ENCODE assay signal across 25 mouse cellular contexts in the genomic region with DNA sequence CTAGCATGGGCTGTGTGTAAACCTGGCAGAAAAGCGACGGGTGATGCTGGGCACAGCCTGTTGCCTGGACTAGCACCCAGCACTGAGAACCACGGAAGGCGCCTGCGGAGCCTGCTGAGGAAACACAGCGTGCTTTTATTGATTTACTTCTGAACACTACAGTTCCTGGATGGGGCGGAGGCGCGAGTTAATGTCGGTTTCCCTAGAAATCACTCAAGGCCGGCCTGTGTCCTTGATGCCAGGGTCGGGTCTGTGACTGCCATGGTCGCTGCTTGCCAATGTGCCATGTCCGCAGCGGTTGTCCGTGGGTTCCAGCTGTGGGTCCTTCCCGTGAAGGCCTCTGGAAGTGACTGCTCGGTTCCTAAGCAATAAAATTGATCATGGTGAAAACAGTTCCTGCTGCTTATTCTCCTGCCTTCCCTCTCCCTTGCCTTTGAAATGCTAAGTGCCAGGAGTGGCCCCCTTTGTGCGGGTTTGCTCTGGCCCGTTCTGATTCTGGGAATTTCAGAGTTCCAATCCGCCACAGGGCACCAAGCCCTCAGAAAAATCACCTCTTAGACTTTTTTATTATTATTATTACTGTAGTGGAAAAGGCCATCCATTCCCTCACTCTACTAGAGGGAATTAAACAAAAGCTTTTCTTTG. TPM values are rescaled to one million over a fixed set of nuclear protein-coding genes. Genes with fewer than 3 reads are reported as not detected.
DNase-seq lines count a peak whose midpoint lies in the region; ATAC-seq and TF ChIP-seq lines count a peak whose summit lies in the region.
"Had no signal": no experiment of that assay in that cellular context is flagged by ENCODE, and none has a peak within 500 bp of the region (broad histone marks: within the 10 kb centered on the region; RNA-seq: fewer than 3 reads in every experiment).

No protein-coding gene starts in this region.

- 64% methylated on average over 21 of the region's 21 CpGs for WGBS in forebrain, embryonic 13.5 days
- WGBS in forebrain, embryonic 16.5 days: 63% methylated on average over 21 of the region's 21 CpGs
- 56% methylated on average over 21 of the region's 21 CpGs for WGBS in midbrain, embryonic 13.5 days
- 91% methylated on average over 21 of the region's 21 CpGs for WGBS in kidney, adult 2 months
- 63% methylated on average over 21 of the region's 21 CpGs for WGBS in kidney, embryonic 15.5 days

- H3K36me3 ChIP-seq in forebrain, embryonic 13.5 days (ENCODE audit: poor library complexity, severe bottlenecking): 0 out of 2 replicates have a peak, but pooled peaks cover 4% of the 10 kb centered on the region
- H3K36me3 ChIP-seq in forebrain, embryonic 16.5 days (ENCODE audit: control insufficient read depth, insufficient read depth): no peaks in the 10 kb centered on the region
- peaks cover 5% of the 10 kb centered on the region for H3K36me3 ChIP-seq in midbrain, embryonic 13.5 days
- no peaks in the 10 kb centered on the region; the same call in 1 of the 2 replicates for H3K36me3 ChIP-seq in kidney, adult 2 months (ENCODE audit: control insufficient read depth, insufficient read depth, low read length)
- peaks cover 20% of the 10 kb centered on the region for H3K36me3 ChIP-seq in kidney, embryonic 15.5 days
- H3K36me3 ChIP-seq: limb, embryonic 10.5 days had no signal

- H3K4me1 ChIP-seq in forebrain, embryonic 13.5 days: peaks cover 26% of the 10 kb centered on the region
- H3K4me1 ChIP-seq in forebrain, embryonic 16.5 days (replicated peaks; ENCODE audit: control insufficient read depth, insufficient read depth, low read length): peaks cover 21% of the 10 kb centered on the region
- H3K4me1 ChIP-seq in midbrain, embryonic 13.5 days (replicated peaks): peaks cover 27% of the 10 kb centered on the region
- H3K4me1 ChIP-seq in kidney, adult 2 months (ENCODE audit: control insufficient read depth, insufficient read depth, low read length): 0 out of 2 replicates have a peak, but pooled peaks cover 2% of the 10 kb centered on the region
- H3K4me1 ChIP-seq in kidney, embryonic 15.5 days: peaks cover 47% of the 10 kb centered on the region

- peaks cover 87% of the 10 kb centered on the region for H3K27me3 ChIP-seq in forebrain, embryonic 13.5 days
- peaks cover 55% of the 10 kb centered on the region for H3K27me3 ChIP-seq in forebrain, embryonic 16.5 days (replicated peaks; ENCODE audit: control insufficient read depth, insufficient read depth, low read length)
- peaks cover 99% of the 10 kb centered on the region for H3K27me3 ChIP-seq in midbrain, embryonic 13.5 days
- H3K27me3 ChIP-seq in kidney, adult 2 months (replicated peaks; ENCODE audit: control insufficient read depth, insufficient read depth, low read length): peaks cover 3% of the 10 kb centered on the region
- peaks cover 78% of the 10 kb centered on the region for H3K27me3 ChIP-seq in kidney, embryonic 15.5 days
- H3K27me3 ChIP-seq: CH12.LX had no signal

- no peak for TF ChIP-seq CTCF in kidney, adult 2 months (conservative IDR thresholded peaks at IDR 0.05; ENCODE audit: insufficient read depth, insufficient read length, low read depth, low read length)

- no peak for ATAC-seq in forebrain, embryonic 13.5 days
- ATAC-seq in forebrain, embryonic 16.5 days: no peak
- no peak for ATAC-seq in midbrain, embryonic 13.5 days
- ATAC-seq in kidney, embryonic 15.5 days (replicated peaks; ENCODE audit: low FRiP score): no peak
- ATAC-seq: inflammation-experienced regulatory T-cells, adult 6 months; liver, postnatal 0 days had no signal

- H3K9ac ChIP-seq in forebrain, embryonic 13.5 days: no peak overlapping the region
- no peak overlapping the region for H3K9ac ChIP-seq in forebrain, embryonic 16.5 days (replicated peaks; ENCODE audit: low read depth, low read length)
- H3K9ac ChIP-seq in midbrain, embryonic 13.5 days (replicated peaks): no peak overlapping the region
- no peak overlapping the region for H3K9ac ChIP-seq in kidney, embryonic 15.5 days
- H3K9ac ChIP-seq: embryonic facial prominence, embryonic 13.5 days; liver, postnatal 0 days had no signal

- H3K4me3 ChIP-seq in forebrain, embryonic 13.5 days: no peak overlapping the region
- no peak overlapping the region for H3K4me3 ChIP-seq in forebrain, embryonic 16.5 days (replicated peaks; ENCODE audit: low read length)
- peak overlapping the region; percentile 44; the same call in 1 of the 2 replicates for H3K4me3 ChIP-seq in midbrain, embryonic 13.5 days (replicated peaks)
- H3K4me3 ChIP-seq in kidney, adult 2 months (ENCODE audit: insufficient read depth, low read depth, low read length): no peak overlapping the region
- H3K4me3 ChIP-seq in kidney, embryonic 15.5 days (replicated peaks): no peak overlapping the region
- H3K4me3 ChIP-seq: embryonic facial prominence, embryonic 13.5 days; limb, embryonic 10.5 days had no signal

- DNase-seq in ovary, adult 18-20 months (ENCODE audit: low spot score): peak; percentile 16
- DNase-seq in ovary, postnatal 10 days (ENCODE audit: low spot score): no peak
- DNase-seq in adrenal gland, postnatal 25 days: peak; percentile 20
- no peak for DNase-seq in kidney, adult 2 months
- DNase-seq: cerebellum, adult 9-11 months; heart, postnatal 14 days; kidney, adult 8-10 months; kidney, postnatal 4 days; layer of hippocampus, adult 9-11 months; liver, postnatal 0 days; lung, postnatal 10 days; thymus, postnatal 25 days had no signal

- no peak for TF ChIP-seq POLR2A in kidney, adult 2 months (IDR thresholded peaks at IDR 0.05; ENCODE audit: low read depth, low read length)

- H3K9me3 ChIP-seq in forebrain, embryonic 13.5 days (replicated peaks): no peaks in the 10 kb centered on the region
- no peaks in the 10 kb centered on the region for H3K9me3 ChIP-seq in forebrain, embryonic 16.5 days (ENCODE audit: control insufficient read depth, low read length)
- H3K9me3 ChIP-seq in midbrain, embryonic 13.5 days: no peaks in the 10 kb centered on the region
- no peaks in the 10 kb centered on the region for H3K9me3 ChIP-seq in kidney, embryonic 15.5 days (replicated peaks)
- H3K9me3 ChIP-seq: embryonic facial prominence, embryonic 13.5 days; limb, embryonic 10.5 days had no signal

- H3K27ac ChIP-seq in forebrain, embryonic 13.5 days: no peak overlapping the region
- no peak overlapping the region for H3K27ac ChIP-seq in forebrain, embryonic 16.5 days (ENCODE audit: low read length)
- H3K27ac ChIP-seq in midbrain, embryonic 13.5 days: no peak overlapping the region
- no peak overlapping the region for H3K27ac ChIP-seq in kidney, adult 2 months (ENCODE audit: insufficient read depth, low read depth, low read length)
- H3K27ac ChIP-seq in kidney, embryonic 15.5 days: no peak overlapping the region
- H3K27ac ChIP-seq: embryonic facial prominence, embryonic 13.5 days; limb, embryonic 10.5 days had no signal

- peak overlapping the region; percentile 18; the same call in 1 of the 2 replicates for H3K4me2 ChIP-seq in forebrain, embryonic 13.5 days
- no peak overlapping the region for H3K4me2 ChIP-seq in forebrain, embryonic 16.5 days (ENCODE audit: low read length)
- H3K4me2 ChIP-seq in midbrain, embryonic 13.5 days (replicated peaks): peak overlapping the region; percentile 59; the same call in 1 of the 2 replicates
- H3K4me2 ChIP-seq in kidney, embryonic 15.5 days: no peak overlapping the region
- H3K4me2 ChIP-seq: embryonic facial prominence, embryonic 13.5 days; heart, embryonic 11.5 days had no signal

RNA-seq across cellular contexts. Expression of gene Nkx6-2, which starts 3.2 kb away (rescaled TPM):
- 2.1 and 3.3 TPM in 2 replicates for polyA plus RNA-seq in forebrain, embryonic 13.5 days (2015; fragmentation: Nextera tagmentation; extraction: Ambion mirVana)
- 1.1 and 1.4 TPM in 2 replicates for polyA plus RNA-seq in forebrain, embryonic 16.5 days (2015; fragmentation: Nextera tagmentation; extraction: Ambion mirVana)
- total RNA-seq in adrenal gland, postnatal 25 days (2021): not detected in 2 replicates
- 7.6 and 10.8 TPM in 2 replicates for polyA plus RNA-seq in midbrain, embryonic 13.5 days (2015; fragmentation: Nextera tagmentation; extraction: Ambion mirVana)
- polyA plus RNA-seq in kidney, adult 2 months (2012; rRNA removed): 0.06 TPM in 1 of 2 replicates, not detected in the other
- polyA plus RNA-seq in kidney, embryonic 15.5 days (2015; fragmentation: Nextera tagmentation; extraction: Ambion mirVana): not detected in 2 replicates
- total RNA-seq: CH12.LX; gastrocnemius, adult 18-20 months; liver, adult 2 months; megakaryocyte progenitor cell, adult 5-6 weeks; neutrophil, adult 5-6 weeks had no signal
- polyA plus RNA-seq: embryonic facial prominence, embryonic 13.5 days; inflammation-experienced regulatory T-cells, adult 6 months; limb, embryonic 10.5 days; liver, adult 2 months; liver, postnatal 0 days had no signal

Comparison
In these comparisons a context has a peak if more than half of its experiments do, and no peak if none do; other contexts are left out.
1. H3K4me2 ChIP-seq: peak in forebrain, embryonic 13.5 days (single experiment) and midbrain, embryonic 13.5 days (single experiment); none in forebrain, embryonic 16.5 days (single experiment) and kidney, embryonic 15.5 days (single experiment).
2. DNase-seq: peak in ovary, adult 18-20 months (single experiment) and adrenal gland, postnatal 25 days (single experiment); none in ovary, postnatal 10 days (single experiment) and kidney, adult 2 months (single experiment).